Mouse (Mus musculus) embryonic fibroblast, embryonic 13.5 days (primary cell): Measurements from ENCODE around the gene 4933405L10Rik. TPM values are rescaled to one million over a fixed set of nuclear protein-coding genes. Genes with fewer than 3 reads are reported as not detected.
A peak's percentile ranks its signal among the peaks of the same experiment; 100 is the strongest.

Experiments
- H3K27ac ChIP-seq: 2 replicates; pipeline ENCODE4 v1.5.1; 2012; ENCODE audit warnings: low read length, control low read depth, inconsistent platforms; ENCODE audit not compliant: insufficient read depth
- H3K4me1 ChIP-seq: 2 replicates; pipeline ENCODE4 v1.6.1; 2011; ENCODE audit warnings: low read length; ENCODE audit not compliant: control insufficient read depth, insufficient read depth
- H3K4me3 ChIP-seq: 2 replicates; pipeline ENCODE4 v1.5.1; 2011; ENCODE audit warnings: mild to moderate bottlenecking, control low read depth, low read length; ENCODE audit not compliant: insufficient read depth
- CTCF ChIP-seq: IDR thresholded peaks from 2 replicates; pipeline ENCODE4 v1.5.1; 2011; ENCODE audit warnings: mild to moderate bottlenecking, control low read depth, low read length, moderate library complexity, borderline replicate concordance; ENCODE audit not compliant: insufficient read depth
- POLR2A ChIP-seq: IDR thresholded peaks from 2 replicates; pipeline ENCODE4 v1.6.1; 2011; ENCODE audit warnings: low read depth, mild to moderate bottlenecking, control low read depth, low read length, moderate library complexity
- polyA plus RNA-seq: library from polyadenylated mRNA; stranded (reverse); fragments of >200 nt; gene quantifications from 2 replicates; pipeline ENCODE4 v1.2.4, GENCODE M21; 2011; ENCODE audit warnings: low read depth; ENCODE audit not compliant: missing spikeins, insufficient read length

The 4933405L10Rik gene
- polyA plus RNA-seq, 1 experiment: not detected

DNA sequence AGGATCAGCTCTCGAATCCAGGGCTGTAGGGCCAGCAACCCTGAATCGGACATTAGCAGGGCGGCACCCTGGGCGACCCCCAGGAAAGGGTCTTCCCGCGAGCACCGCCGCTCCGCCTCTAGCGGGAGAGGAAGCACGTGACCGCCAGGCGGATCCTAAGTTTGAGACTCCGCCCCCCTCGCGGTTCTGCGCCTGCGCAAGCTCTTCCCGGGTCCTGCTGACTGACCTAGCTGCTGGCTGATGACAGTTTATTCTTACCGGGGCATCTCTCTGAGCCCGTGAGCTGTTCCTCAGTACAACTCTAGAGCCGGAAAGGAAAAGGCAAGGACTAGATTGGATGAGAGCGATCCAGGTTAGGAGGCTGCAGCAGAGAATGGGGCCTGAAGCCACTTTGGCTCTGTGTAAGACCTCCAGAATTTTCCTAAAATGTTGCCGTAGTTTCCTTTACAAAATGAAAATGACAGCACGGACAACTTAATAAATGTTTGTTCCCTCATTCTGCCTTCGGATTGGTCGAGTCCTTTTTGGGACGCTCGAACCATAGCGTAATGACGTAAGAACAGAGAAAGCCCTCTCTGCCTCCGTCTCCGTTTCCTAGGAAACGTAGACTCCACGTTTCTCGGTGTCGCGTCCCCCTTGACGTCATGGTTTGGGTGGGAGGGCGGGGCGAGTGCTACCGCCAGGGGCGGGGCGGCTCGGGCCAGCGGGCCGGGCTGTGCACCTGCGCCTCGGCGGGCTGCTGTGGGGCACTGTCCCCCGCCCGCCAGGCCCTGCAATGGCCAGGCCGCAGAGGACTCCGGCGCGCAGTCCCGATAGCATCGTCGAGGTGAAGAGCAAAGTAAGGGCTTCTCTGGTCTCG, 6.3 kb upstream of the 4933405L10Rik start, which contains the start of the genes Acd and Pard6a:
Gene Acd, minus strand, starts transcription at position 137 of the 859 bp plus-strand sequence.
Gene Pard6a, plus strand, starts transcription at position 183 of the 859 bp plus-strand sequence.
- Histone ChIP-seq H3K4me1 (peaks cover 2% of the 10 kb centered on the region; the same call in 1 of the 2 replicates), H3K4me3 (peak within 1 kb of the TSS; percentile 68), H3K27ac (peak within 1 kb of the TSS; percentile 92)
- TF ChIP-seq CTCF: no peak
- peak; percentile 70; the same call in 1 of the 2 replicates for TF ChIP-seq POLR2A

DNA sequence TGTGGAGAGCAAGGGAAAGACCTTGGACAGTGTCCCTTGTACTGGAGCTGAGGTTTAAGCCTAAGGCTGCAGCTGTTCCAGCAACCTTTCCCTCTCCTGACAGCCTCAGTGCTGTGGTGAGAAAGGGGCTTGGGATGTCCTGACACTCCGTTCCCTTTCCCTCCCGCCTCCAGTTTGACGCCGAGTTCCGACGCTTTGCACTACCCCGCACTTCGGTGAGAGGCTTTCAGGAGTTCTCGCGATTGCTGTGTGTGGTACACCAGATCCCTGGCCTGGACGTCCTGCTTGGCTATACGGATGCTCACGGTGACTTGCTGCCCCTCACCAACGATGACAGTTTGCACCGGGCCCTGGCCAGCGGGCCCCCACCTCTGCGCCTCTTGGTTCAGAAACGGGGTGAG, 5.5 kb upstream of the 4933405L10Rik start:
- no peak overlapping the region for H3K27ac ChIP-seq
- H3K4me3 ChIP-seq: peak overlapping the region; percentile 50
- TF ChIP-seq POLR2A (no peak), CTCF (no peak)
- peaks cover 2% of the 10 kb centered on the region; the same call in 1 of the 2 replicates for H3K4me1 ChIP-seq

DNA sequence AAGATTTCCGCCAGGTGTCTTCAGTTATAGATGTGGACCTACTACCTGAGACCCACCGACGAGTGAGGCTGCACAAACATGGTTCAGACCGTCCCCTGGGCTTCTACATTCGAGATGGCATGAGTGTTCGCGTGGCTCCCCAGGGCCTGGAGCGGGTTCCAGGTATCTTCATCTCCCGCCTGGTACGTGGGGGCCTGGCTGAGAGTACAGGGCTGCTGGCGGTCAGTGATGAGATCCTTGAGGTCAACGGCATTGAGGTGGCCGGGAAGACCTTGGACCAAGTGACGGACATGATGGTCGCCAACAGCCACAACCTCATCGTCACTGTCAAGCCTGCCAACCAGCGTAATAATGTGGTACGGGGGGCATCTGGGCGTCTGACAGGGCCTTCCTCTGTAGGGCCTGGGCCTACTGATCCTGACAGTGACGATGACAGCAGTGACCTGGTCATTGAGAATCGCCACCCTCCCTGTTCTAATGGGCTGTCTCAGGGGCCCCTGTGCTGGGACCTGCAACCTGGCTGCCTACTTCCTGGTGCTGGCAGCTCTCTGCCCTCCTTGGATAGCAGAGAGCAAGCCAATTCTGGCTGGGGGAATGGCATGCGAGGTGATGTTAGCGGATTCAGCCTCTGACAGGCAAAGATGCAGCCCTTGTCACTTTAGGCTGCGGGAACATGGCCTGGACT, 4.6 kb upstream of the 4933405L10Rik start:
- Histone ChIP-seq H3K27ac (no peak overlapping the region), H3K4me1 (peaks cover 2% of the 10 kb centered on the region; the same call in 1 of the 2 replicates), H3K4me3 (no peak overlapping the region)
- TF ChIP-seq CTCF: no peak
- no peak for TF ChIP-seq POLR2A

DNA sequence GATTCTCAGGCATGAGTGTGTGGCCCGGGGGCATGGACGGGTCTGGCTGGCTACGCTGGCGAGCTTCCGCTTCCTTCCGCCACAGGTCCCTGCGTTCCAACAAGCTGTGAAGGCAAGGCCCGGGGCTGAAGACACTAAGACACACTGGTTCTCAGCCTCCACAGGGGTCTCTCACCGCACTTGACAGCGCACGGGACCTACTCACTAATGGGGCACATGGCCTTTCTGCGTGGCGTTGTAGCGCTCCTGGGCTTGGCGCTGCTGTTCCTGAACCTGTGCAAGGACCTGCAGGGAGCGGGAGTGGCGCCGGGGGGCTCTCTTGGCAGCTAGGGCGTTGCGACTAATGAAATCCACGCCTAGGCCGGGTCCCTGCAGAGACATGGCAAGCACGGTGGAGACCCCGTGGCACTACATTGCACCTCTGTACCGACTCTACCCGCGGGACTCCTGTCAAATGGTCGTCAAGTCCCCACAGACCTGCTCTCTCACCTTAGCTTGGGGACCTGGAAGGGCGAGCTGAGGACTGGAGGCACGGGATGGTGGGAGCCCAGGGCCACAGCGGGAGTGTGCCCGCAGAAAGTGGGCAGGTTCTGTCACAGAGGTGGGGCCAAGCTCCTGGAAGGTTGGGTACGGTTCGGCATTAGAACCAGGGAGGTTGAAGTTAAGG, 3.2 kb upstream of the 4933405L10Rik start:
- Histone ChIP-seq H3K4me3 (no peak overlapping the region), H3K27ac (no peak overlapping the region), H3K4me1 (peaks cover 2% of the 10 kb centered on the region; the same call in 1 of the 2 replicates)
- TF ChIP-seq POLR2A (no peak), CTCF (no peak)

DNA sequence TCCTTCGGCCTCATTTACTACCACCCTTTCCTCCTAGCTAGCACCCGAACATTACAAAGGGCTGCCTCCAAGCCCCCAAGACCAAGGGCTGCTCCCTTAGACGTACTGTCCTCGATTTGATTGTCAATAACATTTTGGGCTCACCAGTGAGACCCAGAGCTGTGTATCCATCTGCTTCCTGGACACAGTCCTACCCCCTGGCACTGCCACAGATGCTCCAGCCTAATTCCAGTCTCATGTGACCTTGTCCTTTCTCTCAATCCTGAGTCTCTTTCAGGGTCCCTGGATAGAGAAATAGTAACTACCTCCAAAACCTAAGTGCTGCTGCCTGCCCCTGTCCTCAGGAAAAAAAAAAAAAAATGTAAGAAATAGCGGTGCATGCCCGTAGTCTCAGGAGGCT, 2.5 kb upstream of the 4933405L10Rik start:
- TF ChIP-seq CTCF: no peak
- no peak for TF ChIP-seq POLR2A
- Histone ChIP-seq H3K27ac (no peak overlapping the region), H3K4me1 (peaks cover 2% of the 10 kb centered on the region; the same call in 1 of the 2 replicates), H3K4me3 (no peak overlapping the region)

DNA sequence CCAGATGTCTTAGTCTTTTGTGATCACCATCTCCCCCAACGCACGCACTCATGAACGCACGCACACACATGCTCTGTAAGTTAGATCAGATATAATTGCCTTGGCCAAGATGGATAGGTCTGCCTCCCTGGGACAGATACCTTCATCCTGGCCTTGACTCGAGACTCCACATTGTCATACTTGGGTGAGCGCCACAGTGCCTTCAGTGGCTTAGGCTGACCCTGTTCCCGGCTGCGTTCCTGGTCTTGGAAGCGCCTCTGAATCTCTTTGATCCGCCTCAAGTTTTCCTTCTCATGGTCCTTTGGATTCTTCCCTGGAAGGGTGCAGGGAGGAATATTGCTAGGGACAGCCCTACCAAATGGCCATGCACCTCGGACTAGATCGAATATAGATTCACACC, 1.0 kb upstream of the 4933405L10Rik start:
- no peak for TF ChIP-seq POLR2A
- no peak for TF ChIP-seq CTCF
- H3K27ac ChIP-seq: no peak overlapping the region
- no peak overlapping the region for H3K4me3 ChIP-seq
- H3K4me1 ChIP-seq: 0 out of 2 replicates have a peak, but pooled peaks cover 2% of the 10 kb centered on the region

DNA sequence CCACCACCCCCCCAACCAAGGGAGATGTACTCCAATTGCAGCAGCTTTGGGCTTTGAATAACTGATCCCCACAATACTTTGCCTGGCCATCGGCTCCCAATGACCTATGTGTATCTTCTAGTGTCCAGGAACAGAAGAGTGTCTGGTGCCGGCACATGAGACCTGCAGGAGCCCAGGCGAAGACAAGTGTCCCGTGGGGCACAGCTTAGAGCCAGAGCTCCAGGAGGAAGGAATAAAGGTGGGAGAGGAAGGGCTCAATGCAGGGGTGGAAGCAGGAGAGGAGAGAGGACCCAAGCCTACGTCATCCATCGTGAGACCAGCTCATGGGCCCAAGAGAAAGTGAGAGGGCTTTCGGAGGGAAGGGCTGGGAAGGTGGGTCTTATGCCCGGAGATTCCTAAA, 1.2 kb downstream of the 4933405L10Rik start:
- Histone ChIP-seq H3K4me1 (no peaks in the 10 kb centered on the region), H3K27ac (no peak overlapping the region), H3K4me3 (no peak overlapping the region)
- TF ChIP-seq POLR2A (no peak), CTCF (no peak)

DNA sequence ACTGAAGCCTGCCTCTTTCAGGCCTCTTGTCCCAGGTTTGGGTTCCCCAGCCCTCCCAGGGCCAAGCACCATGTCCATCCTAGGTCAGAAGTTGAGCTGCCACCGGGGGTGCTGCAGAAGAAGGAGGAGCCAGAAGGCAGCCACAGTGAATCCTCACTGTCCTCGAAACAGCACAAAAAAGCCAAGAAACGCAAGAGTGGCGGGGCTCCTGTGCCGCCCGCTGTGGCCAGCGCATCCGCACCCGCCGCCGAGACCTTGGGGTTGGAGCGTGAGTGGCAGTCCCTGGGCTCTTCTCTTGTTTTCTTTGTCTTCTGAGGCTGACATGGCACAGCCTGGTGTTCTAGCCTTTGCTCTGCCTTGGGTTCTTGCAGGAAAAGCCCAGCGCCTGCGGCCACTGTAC, 1.9 kb downstream of the 4933405L10Rik start:
- Histone ChIP-seq H3K4me1 (no peaks in the 10 kb centered on the region), H3K27ac (no peak overlapping the region), H3K4me3 (no peak overlapping the region)
- TF ChIP-seq POLR2A: no peak
- TF ChIP-seq CTCF: no peak

DNA sequence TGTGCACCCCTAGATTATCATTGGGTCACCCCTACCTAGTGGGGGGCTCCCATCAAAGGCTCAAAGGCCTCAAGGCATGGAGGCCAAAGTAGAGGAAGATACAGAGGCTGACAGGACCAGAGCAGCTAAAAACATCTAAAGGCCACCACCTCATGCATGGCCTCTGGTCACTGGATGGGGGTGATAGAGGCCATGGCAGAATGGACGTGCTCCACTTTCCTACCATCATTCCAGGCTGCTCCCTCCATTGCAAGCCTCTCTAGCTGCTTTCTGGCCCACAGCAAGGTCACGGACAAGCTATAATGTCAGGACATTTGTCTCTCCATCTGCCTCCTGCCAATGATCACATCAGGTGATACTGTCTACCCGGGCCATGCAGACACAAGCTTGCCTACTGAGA, 4.8 kb downstream of the 4933405L10Rik start:
- H3K4me1 ChIP-seq: no peaks in the 10 kb centered on the region
- TF ChIP-seq POLR2A (no peak), CTCF (no peak)

More for the DNA sequence above, 4.8 kb downstream of the 4933405L10Rik start:
- no peak overlapping the region for H3K4me3 ChIP-seq
- H3K27ac ChIP-seq: no peak overlapping the region
